Mouse (Mus musculus) liver, embryonic 14.5 days (tissue): Measurements from ENCODE around the gene Ramp3. TPM values are rescaled to one million over a fixed set of nuclear protein-coding genes. Genes with fewer than 3 reads are reported as not detected.

Source experiments
- ATAC-seq: fragments of 200-750 bp; cut with Nextera tagmentation; 2 replicates; pipeline ENCODE4 v1.8.0; 2017; ENCODE audit warnings: moderate number of reproducible peaks, mild to moderate bottlenecking, moderate library complexity; ENCODE audit not compliant: insufficient read depth
- DNase-seq, 3 experiments: peaks; one replicate each; pipeline ENCODE4 v3.0.0-alpha.2; 2012 to 2013; ENCODE audit warnings: low read depth in 3 of 3, low spot score in 3 of 3
- H3K27ac ChIP-seq: fragments of 300-500 bp; sonication (generic); 2 replicates; pipeline ENCODE4 v1.5.1; 2014; ENCODE audit warnings: moderate library complexity, mild to moderate bottlenecking, control low read depth, inconsistent platforms
- H3K27me3 ChIP-seq: fragments of 300-500 bp; sonication (generic); 2 replicates; pipeline ENCODE4 v1.6.1; 2014; ENCODE audit warnings: mild to moderate bottlenecking, low read length, moderate library complexity; ENCODE audit not compliant: control insufficient read depth, insufficient read depth
- H3K36me3 ChIP-seq: fragments of 300-500 bp; sonication (generic); replicated peaks from 2 replicates; pipeline ENCODE4 v1.6.1; 2014; ENCODE audit warnings: low read depth; ENCODE audit not compliant: control insufficient read depth, insufficient read depth
- H3K4me1 ChIP-seq, 2 experiments: fragments of 200-500 bp in 1 of 2; fragments of 300-500 bp in 1 of 2; sonication (generic) in 1 of 2; replicated peaks; 2 replicates each; pipeline ENCODE4 v1.6.1; 2012 to 2014; ENCODE audit warnings: antibody characterized with exemption in 1 of 2, inconsistent platforms in 1 of 2, low read length in 1 of 2; ENCODE audit not compliant: control insufficient read depth in 2 of 2, insufficient read depth in 2 of 2
- H3K4me2 ChIP-seq: fragments of 300-500 bp; sonication (generic); 2 replicates; pipeline ENCODE4 v1.6.1; 2014; ENCODE audit warnings: low read depth, mild to moderate bottlenecking, control low read depth, moderate library complexity
- H3K4me3 ChIP-seq, 2 experiments: fragments of 200-500 bp in 1 of 2; fragments of 300-500 bp in 1 of 2; sonication (generic) in 1 of 2; 2 replicates each; pipeline ENCODE4 v1.5.1; 2012 to 2014; ENCODE audit warnings: low read depth in 2 of 2, low read length in 2 of 2, mild to moderate bottlenecking in 2 of 2, control low read depth in 1 of 2, inconsistent platforms in 1 of 2, moderate library complexity in 1 of 2; ENCODE audit not compliant: insufficient read depth in 1 of 2
- H3K9ac ChIP-seq: fragments of 300-500 bp; sonication (generic); replicated peaks from 2 replicates; pipeline ENCODE4 v1.6.1; 2014; ENCODE audit warnings: mild to moderate bottlenecking, control low read depth, moderate library complexity
- H3K9me3 ChIP-seq: fragments of 300-500 bp; sonication (generic); 2 replicates; pipeline ENCODE4 v1.6.1; 2016; ENCODE audit warnings: low read length, mixed read lengths; ENCODE audit not compliant: control insufficient read depth
- CTCF ChIP-seq: IDR thresholded peaks from 2 replicates; pipeline ENCODE4 v1.5.1; 2016; ENCODE audit warnings: antibody characterized with exemption, low read depth, control low read depth
- EP300 ChIP-seq: IDR thresholded peaks from 2 replicates; pipeline ENCODE4 v1.6.1; 2016; ENCODE audit warnings: antibody characterized with exemption, low read depth
- WGBS: fragments of 180-500 bp; shearing (Covaris S2); extraction: QIAGEN DNeasy Blood & Tissue Kit; methylation state at CpG from one replicate; pipeline ENCODE4 v1.1.7; 2014; ENCODE audit not compliant: insufficient replicate concordance; 5-methylcytosine and 5-hydroxymethylcytosine counted together
- polyA plus RNA-seq, 2 experiments: library from polyadenylated mRNA; depleted of rRNA in 1 of 2; stranded (reverse) in 1 of 2; unstranded in 1 of 2; fragments of >200 nt; fragmentation: Nextera tagmentation in 1 of 2; extraction: Ambion mirVana in 1 of 2; gene quantifications; 2 replicates each; pipeline versions ENCODE4 v1.2.1 to v1.2.3; 2012 to 2014

Gene Ramp3
- polyA plus RNA-seq, 2 experiments, result 0.04 TPM; not detected in 1

DNA sequence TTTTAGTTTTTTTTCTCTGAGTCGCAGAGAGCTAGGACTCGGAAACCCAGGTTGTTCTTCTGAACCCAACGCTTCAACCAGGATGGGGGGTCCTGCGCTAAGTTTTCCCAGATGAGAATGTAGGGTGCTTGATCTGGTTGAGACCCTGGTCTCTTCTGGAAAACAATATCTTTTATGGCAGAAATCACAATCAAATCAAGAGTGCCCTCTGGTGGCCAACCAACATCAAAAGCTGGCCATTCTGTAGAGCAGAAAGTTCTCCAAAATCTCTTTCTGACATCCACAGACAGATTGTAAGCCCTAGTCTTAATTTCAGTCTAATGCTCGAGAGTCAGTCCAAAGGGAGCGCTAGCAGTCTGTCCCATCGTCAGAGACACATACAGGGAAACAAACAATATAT lies 50.1 kb downstream of the Ramp3 start:
- no peak overlapping the region for H3K4me3 ChIP-seq
- no peak overlapping the region for H3K27ac ChIP-seq
- WGBS, result 70% methylated on average over 7 of the region's 7 CpGs
- no peak overlapping the region for H3K9ac ChIP-seq
- H3K4me2 ChIP-seq, result no peak overlapping the region
- H3K9me3 ChIP-seq, result no peaks in the 10 kb centered on the region
- H3K27me3 ChIP-seq, result no peaks in the 10 kb centered on the region
- TF ChIP-seq CTCF, result no peak
- no peak for TF ChIP-seq EP300
- no peak for DNase-seq
- ATAC-seq, result no peak
- H3K4me1 ChIP-seq, result no peaks in the 10 kb centered on the region
- H3K36me3 ChIP-seq, result no peaks in the 10 kb centered on the region

GRCm38 (mm10) chr11:6710409-6710808 lies 52.1 kb downstream of the Ramp3 start:
- no peak overlapping the region for H3K4me2 ChIP-seq
- no peak for DNase-seq
- H3K9me3 ChIP-seq, result no peaks in the 10 kb centered on the region
- no peaks in the 10 kb centered on the region for H3K27me3 ChIP-seq
- H3K36me3 ChIP-seq, result no peaks in the 10 kb centered on the region
- no peak overlapping the region for H3K9ac ChIP-seq
- no peak overlapping the region for H3K27ac ChIP-seq
- H3K4me1 ChIP-seq, result no peaks in the 10 kb centered on the region
- whole genome bisulfite sequencing, result 47% methylated on average over 2 of the region's 2 CpGs
- TF ChIP-seq EP300, result no peak
- no peak for TF ChIP-seq CTCF
- no peak for ATAC-seq
- no peak overlapping the region for H3K4me3 ChIP-seq

- no peaks in the 10 kb centered on the region for H3K36me3 ChIP-seq
- H3K4me3 ChIP-seq, result no peak overlapping the region
- no peak overlapping the region for H3K9ac ChIP-seq
- no peaks in the 10 kb centered on the region for H3K4me1 ChIP-seq
- no peaks in the 10 kb centered on the region for H3K9me3 ChIP-seq
- DNase-seq (no peak), ATAC-seq (no peak)
- H3K4me2 ChIP-seq, result no peak overlapping the region
- TF ChIP-seq EP300 (no peak), CTCF (no peak)
- WGBS, result 59% methylated on average over 5 of the region's 5 CpGs
- no peaks in the 10 kb centered on the region for H3K27me3 ChIP-seq
- H3K27ac ChIP-seq, result no peak overlapping the region
Observed at GRCm38 (mm10) chr11:6720746-6721145, 62.4 kb downstream of the Ramp3 start.

GRCm38 (mm10) chr11:6726921-6727320 lies 68.6 kb downstream of the Ramp3 start:
- no peak overlapping the region for H3K4me3 ChIP-seq
- ATAC-seq, result no peak
- no peaks in the 10 kb centered on the region for H3K27me3 ChIP-seq
- H3K36me3 ChIP-seq, result no peaks in the 10 kb centered on the region
- no peak overlapping the region for H3K27ac ChIP-seq
- H3K9ac ChIP-seq, result no peak overlapping the region
- no peaks in the 10 kb centered on the region for H3K4me1 ChIP-seq
- no peak for DNase-seq
- H3K9me3 ChIP-seq, result no peaks in the 10 kb centered on the region
- TF ChIP-seq CTCF (no peak), EP300 (no peak)
- no peak overlapping the region for H3K4me2 ChIP-seq
- WGBS, result 81% methylated on average over 5 of the region's 5 CpGs

Other genes starting within 250 kb of the Ramp3 start
- 1,485 and 1,780 TPM in 2 replicates for gene Ppia, start 243.1 kb upstream of the Ramp3 start, polyA plus RNA-seq (2012; rRNA removed)
- gene Ppia, start 243.1 kb upstream of the Ramp3 start, polyA plus RNA-seq (2014; fragmentation: Nextera tagmentation; extraction: Ambion mirVana), result 3,165 and 3,291 TPM in 2 replicates
- gene H2afv, start 214.1 kb upstream of the Ramp3 start, polyA plus RNA-seq (2012; rRNA removed), result 35.2 and 44.2 TPM in 2 replicates
- gene H2afv, start 214.1 kb upstream of the Ramp3 start, polyA plus RNA-seq (2014; fragmentation: Nextera tagmentation; extraction: Ambion mirVana), result 117 and 119 TPM in 2 replicates
- 4.1 and 6.2 TPM in 2 replicates for gene Purb, start 182.6 kb upstream of the Ramp3 start, polyA plus RNA-seq (2012; rRNA removed)
- 6.2 TPM in 2 replicates for gene Purb, start 182.6 kb upstream of the Ramp3 start, polyA plus RNA-seq (2014; fragmentation: Nextera tagmentation; extraction: Ambion mirVana)
- gene Myo1g, start 137.6 kb upstream of the Ramp3 start, polyA plus RNA-seq (2012; rRNA removed), result 5.7 and 7.0 TPM in 2 replicates
- gene Myo1g, start 137.6 kb upstream of the Ramp3 start, polyA plus RNA-seq (2014; fragmentation: Nextera tagmentation; extraction: Ambion mirVana), result 5.4 and 5.7 TPM in 2 replicates
- gene Ccm2, start 111.6 kb upstream of the Ramp3 start, polyA plus RNA-seq (2012; rRNA removed), result 33.1 and 36.8 TPM in 2 replicates
- 39.0 and 39.4 TPM in 2 replicates for gene Ccm2, start 111.6 kb upstream of the Ramp3 start, polyA plus RNA-seq (2014; fragmentation: Nextera tagmentation; extraction: Ambion mirVana)
- gene Nacad, start 52.5 kb upstream of the Ramp3 start, polyA plus RNA-seq (2012; rRNA removed), result 2.3 and 4.0 TPM in 2 replicates
- gene Nacad, start 52.5 kb upstream of the Ramp3 start, polyA plus RNA-seq (2014; fragmentation: Nextera tagmentation; extraction: Ambion mirVana), result 6.2 and 6.4 TPM in 2 replicates
- gene Tbrg4, start 32.5 kb upstream of the Ramp3 start, polyA plus RNA-seq (2012; rRNA removed), result 55.1 and 63.6 TPM in 2 replicates
- 27.7 and 30.4 TPM in 2 replicates for gene Tbrg4, start 32.5 kb upstream of the Ramp3 start, polyA plus RNA-seq (2014; fragmentation: Nextera tagmentation; extraction: Ambion mirVana)
- not detected in 2 replicates for gene Wap, start 19.9 kb upstream of the Ramp3 start, polyA plus RNA-seq (2012; rRNA removed)
- not detected in 2 replicates for gene Wap, start 19.9 kb upstream of the Ramp3 start, polyA plus RNA-seq (2014; fragmentation: Nextera tagmentation; extraction: Ambion mirVana)
- gene Gm11983, start 179.1 kb downstream of the Ramp3 start, polyA plus RNA-seq (2012; rRNA removed), result not detected in 2 replicates
- not detected in 2 replicates for gene Gm11983, start 179.1 kb downstream of the Ramp3 start, polyA plus RNA-seq (2014; fragmentation: Nextera tagmentation; extraction: Ambion mirVana)